Mouse (Mus musculus): ENCODE measurements around the gene Wdr75. TPM values are rescaled to one million over a fixed set of nuclear protein-coding genes. Genes with fewer than 3 reads are reported as not detected.

Gene Wdr75
- 54.3 and 57.0 TPM in 2 replicates for polyA plus RNA-seq (2012; rRNA removed)

GRCm38 (mm10) chr1:45794969-45795908, at the start of gene Wdr75:
Wdr75 (plus strand) TSS chr1:45795166.

Other genes starting within 250 kb of the Wdr75 start
- not detected in 2 replicates for gene Gm5269, start 95.1 kb downstream of the Wdr75 start, polyA plus RNA-seq (2012; rRNA removed)
- 10.9 and 12.0 TPM in 2 replicates for gene Slc40a1, start 131.4 kb downstream of the Wdr75 start, polyA plus RNA-seq (2012; rRNA removed)

All from central nervous system, embryonic 18 days (tissue).